Mouse (Mus musculus) embryonic fibroblast, embryonic 13.5 days (primary cell): ENCODE measurements around the gene Tmem82.

Source experiments
- CTCF ChIP-seq: IDR thresholded peaks from 2 replicates; pipeline ENCODE4 v1.5.1; 2011; ENCODE audit warnings: mild to moderate bottlenecking, control low read depth, low read length, moderate library complexity, borderline replicate concordance; ENCODE audit not compliant: insufficient read depth
- POLR2A ChIP-seq: IDR thresholded peaks from 2 replicates; pipeline ENCODE4 v1.6.1; 2011; ENCODE audit warnings: low read depth, mild to moderate bottlenecking, control low read depth, low read length, moderate library complexity

GRCm38 (mm10) chr4:141651944-141652343 lies 33.5 kb upstream of the Tmem82 start:
- TF ChIP-seq CTCF (no peak), POLR2A (no peak)
